Mouse (Mus musculus) ES-E14 (cell line): ENCODE data around the gene Kcnmb3.

Experiments used
- CHD2 ChIP-seq: IDR thresholded peaks from 2 replicates; pipeline ENCODE4 v1.6.1; 2014; ENCODE audit warnings: mild to moderate bottlenecking, low read depth, low read length, inconsistent platforms
- HCFC1 ChIP-seq: IDR thresholded peaks from 2 replicates; pipeline ENCODE4 v1.6.1; 2012; ENCODE audit warnings: low read length, inconsistent platforms, borderline replicate concordance; ENCODE audit not compliant: insufficient read depth
- MAFK ChIP-seq: IDR thresholded peaks from 2 replicates; pipeline ENCODE4 v1.6.1; 2014; ENCODE audit warnings: mild to moderate bottlenecking, low read depth, low read length, inconsistent platforms; ENCODE audit not compliant: insufficient read depth
- ZC3H11A ChIP-seq: IDR thresholded peaks from 2 replicates; pipeline ENCODE4 v1.6.1; 2012; ENCODE audit warnings: low read depth, mild to moderate bottlenecking, inconsistent platforms, low read length, borderline replicate concordance
- ZNF384 ChIP-seq: IDR thresholded peaks from 2 replicates; pipeline ENCODE4 v1.6.1; 2012; ENCODE audit warnings: low read depth, low read length, inconsistent platforms

DNA sequence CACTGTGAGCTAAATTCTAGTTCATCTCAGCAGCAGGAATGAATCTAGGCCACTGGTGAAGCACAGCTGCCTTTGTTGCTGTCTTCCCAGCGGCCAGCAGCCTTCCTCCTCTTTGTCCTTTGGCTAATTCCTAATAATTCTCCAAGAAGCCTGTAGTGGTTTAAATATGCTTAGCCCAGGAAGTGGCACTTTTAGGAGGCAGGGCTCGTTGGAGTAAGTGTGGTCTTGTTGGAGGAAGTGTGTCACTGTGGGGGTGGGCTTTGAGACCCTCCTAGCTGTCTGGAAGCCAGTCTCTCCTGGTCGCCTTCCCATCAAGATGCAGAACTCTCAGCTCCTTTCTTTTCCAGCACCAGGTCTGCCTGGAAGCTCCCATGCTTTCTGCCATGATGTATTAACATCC is 13.8 kb upstream of the Kcnmb3 start:
- no peak for TF ChIP-seq HCFC1
- no peak for TF ChIP-seq ZNF384
- TF ChIP-seq ZC3H11A: no peak
- TF ChIP-seq CHD2: no peak
- no peak for TF ChIP-seq MAFK
